Mouse (Mus musculus) myocyte (in vitro differentiated cells): ENCODE results near the gene Slit3.

ENCODE experiments used
- MAX ChIP-seq: IDR thresholded peaks from one replicate; pipeline ENCODE4 v1.6.1; 2011; ENCODE audit warnings: low read depth, mild to moderate bottlenecking, control low read depth
- POLR2A ChIP-seq: IDR thresholded peaks from one replicate; pipeline ENCODE4 v1.6.1; 2011; ENCODE audit warnings: low read depth, mild to moderate bottlenecking, control low read depth, moderate library complexity; ENCODE audit not compliant: insufficient read length
- USF1 ChIP-seq: IDR thresholded peaks from one replicate; pipeline ENCODE4 v1.6.1; 2011; ENCODE audit warnings: low read depth, mild to moderate bottlenecking, control low read depth, moderate library complexity

DNA sequence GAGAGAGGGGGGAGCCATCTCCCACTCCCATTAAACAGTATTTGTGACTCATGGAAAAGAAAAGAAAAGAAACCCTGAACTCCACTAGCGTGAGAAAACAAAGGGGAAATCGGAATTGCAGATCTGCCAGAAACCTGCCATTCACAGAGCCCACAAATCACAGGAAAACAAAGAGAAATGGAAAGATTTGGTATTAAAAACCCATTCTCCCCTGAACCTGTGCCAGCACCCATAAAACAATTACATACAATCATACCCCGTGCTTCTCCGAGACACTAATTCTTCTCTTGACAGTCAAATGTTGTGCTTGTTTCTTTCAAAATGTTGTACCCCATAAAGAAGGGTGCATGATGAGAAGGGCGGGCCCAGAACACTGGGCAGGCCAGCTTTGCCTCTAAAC, 185.9 kb downstream of the Slit3 start:
- no peak for TF ChIP-seq POLR2A
- no peak for TF ChIP-seq MAX
- no peak for TF ChIP-seq USF1
